Mouse (Mus musculus): ENCODE results near the gene Zfp536. TPM values are rescaled to one million over a fixed set of nuclear protein-coding genes. Genes with fewer than 3 reads are reported as not detected.

Gene Zfp536
- polyA plus RNA-seq, 1 experiment from 2014 or later: 2.8 TPM

GRCm38 (mm10) chr7:37639740-37640397 is 133.6 kb downstream of the Zfp536 start:
- Histone ChIP-seq H3K4me3 (ENCODE audit: low read depth, low read length) (no peak overlapping the region), H3K36me3 (ENCODE audit: control insufficient read depth, insufficient read depth, low read length) (no peaks in the 10 kb centered on the region), H3K9ac (ENCODE audit: low read depth, low read length) (no peak overlapping the region), H3K4me1 (ENCODE audit: control insufficient read depth, insufficient read depth, low read length) (no peaks in the 10 kb centered on the region), H3K9me3 (replicated peaks; ENCODE audit: control insufficient read depth, low read length) (no peaks in the 10 kb centered on the region; the same call in 1 of the 2 replicates), H3K4me2 (no peak overlapping the region), H3K27me3 (ENCODE audit: control insufficient read depth, insufficient read depth, low read length) (no peaks in the 10 kb centered on the region), H3K27ac (ENCODE audit: low read depth, low read length) (no peak overlapping the region)
- 49% methylated on average over 12 of the region's 12 CpGs for WGBS (ENCODE audit: insufficient replicate concordance)
- no peak for ATAC-seq (replicated peaks; ENCODE audit: insufficient number of reproducible peaks, low FRiP score, low TSS enrichment)

- ATAC-seq (replicated peaks; ENCODE audit: insufficient number of reproducible peaks, low FRiP score, low TSS enrichment): no peak
- WGBS (ENCODE audit: insufficient replicate concordance): 67% methylated on average over 5 of the region's 5 CpGs
- Histone ChIP-seq H3K36me3 (ENCODE audit: control insufficient read depth, insufficient read depth, low read length) (no peaks in the 10 kb centered on the region), H3K4me2 (no peak overlapping the region), H3K9me3 (replicated peaks; ENCODE audit: control insufficient read depth, low read length) (no peaks in the 10 kb centered on the region), H3K9ac (ENCODE audit: low read depth, low read length) (no peak overlapping the region), H3K27me3 (ENCODE audit: control insufficient read depth, insufficient read depth, low read length) (no peaks in the 10 kb centered on the region), H3K27ac (ENCODE audit: low read depth, low read length) (no peak overlapping the region), H3K4me1 (ENCODE audit: control insufficient read depth, insufficient read depth, low read length) (no peaks in the 10 kb centered on the region), H3K4me3 (ENCODE audit: low read depth, low read length) (no peak overlapping the region)
Measured at GRCm38 (mm10) chr7:37634812-37635211, 138.6 kb downstream of the Zfp536 start.

- Histone ChIP-seq H3K4me1 (ENCODE audit: control insufficient read depth, insufficient read depth, low read length) (no peaks in the 10 kb centered on the region), H3K4me3 (ENCODE audit: low read depth, low read length) (no peak overlapping the region), H3K9ac (ENCODE audit: low read depth, low read length) (no peak overlapping the region), H3K9me3 (replicated peaks; ENCODE audit: control insufficient read depth, low read length) (no peaks in the 10 kb centered on the region), H3K27me3 (ENCODE audit: control insufficient read depth, insufficient read depth, low read length) (peaks cover 11% of the 10 kb centered on the region), H3K4me2 (no peak overlapping the region), H3K27ac (ENCODE audit: low read depth, low read length) (no peak overlapping the region), H3K36me3 (ENCODE audit: control insufficient read depth, insufficient read depth, low read length) (no peaks in the 10 kb centered on the region)
- no peak for ATAC-seq (replicated peaks; ENCODE audit: insufficient number of reproducible peaks, low FRiP score, low TSS enrichment)
- WGBS (ENCODE audit: insufficient replicate concordance): 86% methylated on average over 7 of the region's 7 CpGs
Measured at GRCm38 (mm10) chr7:37630410-37630809, 143.0 kb downstream of the Zfp536 start.

GRCm38 (mm10) chr7:37627897-37628510 is 145.4 kb downstream of the Zfp536 start:
- Histone ChIP-seq H3K4me3 (ENCODE audit: low read depth, low read length) (no peak overlapping the region), H3K4me1 (ENCODE audit: control insufficient read depth, insufficient read depth, low read length) (no peaks in the 10 kb centered on the region), H3K27ac (ENCODE audit: low read depth, low read length) (no peak overlapping the region), H3K9me3 (replicated peaks; ENCODE audit: control insufficient read depth, low read length) (no peaks in the 10 kb centered on the region), H3K4me2 (no peak overlapping the region), H3K36me3 (ENCODE audit: control insufficient read depth, insufficient read depth, low read length) (no peaks in the 10 kb centered on the region), H3K27me3 (ENCODE audit: control insufficient read depth, insufficient read depth, low read length) (peaks cover 22% of the 10 kb centered on the region), H3K9ac (ENCODE audit: low read depth, low read length) (no peak overlapping the region)
- 70% methylated on average over 6 of the region's 6 CpGs for WGBS (ENCODE audit: insufficient replicate concordance)
- ATAC-seq (replicated peaks; ENCODE audit: insufficient number of reproducible peaks, low FRiP score, low TSS enrichment): no peak

GRCm38 (mm10) chr7:37625758-37626157 is 147.7 kb downstream of the Zfp536 start:
- H3K4me2 ChIP-seq: no peak overlapping the region
- no peaks in the 10 kb centered on the region for H3K4me1 ChIP-seq (ENCODE audit: control insufficient read depth, insufficient read depth, low read length)
- WGBS (ENCODE audit: insufficient replicate concordance): 36% methylated on average over 8 of the region's 8 CpGs
- no peak overlapping the region for H3K9ac ChIP-seq (ENCODE audit: low read depth, low read length)
- H3K9me3 ChIP-seq (replicated peaks; ENCODE audit: control insufficient read depth, low read length): no peaks in the 10 kb centered on the region
- H3K27me3 ChIP-seq (ENCODE audit: control insufficient read depth, insufficient read depth, low read length): peaks cover 22% of the 10 kb centered on the region
- ATAC-seq (replicated peaks; ENCODE audit: insufficient number of reproducible peaks, low FRiP score, low TSS enrichment): no peak
- H3K27ac ChIP-seq (ENCODE audit: low read depth, low read length): no peak overlapping the region
- no peak overlapping the region for H3K4me3 ChIP-seq (ENCODE audit: low read depth, low read length)
- H3K36me3 ChIP-seq (ENCODE audit: control insufficient read depth, insufficient read depth, low read length): no peaks in the 10 kb centered on the region

- Histone ChIP-seq H3K4me1 (ENCODE audit: control insufficient read depth, insufficient read depth, low read length) (no peaks in the 10 kb centered on the region), H3K36me3 (ENCODE audit: control insufficient read depth, insufficient read depth, low read length) (no peaks in the 10 kb centered on the region), H3K27ac (ENCODE audit: low read depth, low read length) (no peak overlapping the region), H3K4me3 (ENCODE audit: low read depth, low read length) (peak overlapping the region; percentile 46), H3K9me3 (replicated peaks; ENCODE audit: control insufficient read depth, low read length) (no peaks in the 10 kb centered on the region), H3K4me2 (peak overlapping the region; percentile 89), H3K9ac (ENCODE audit: low read depth, low read length) (peak overlapping the region; percentile 56; the same call in 1 of the 2 replicates), H3K27me3 (ENCODE audit: control insufficient read depth, insufficient read depth, low read length) (peaks cover 25% of the 10 kb centered on the region)
- ATAC-seq (replicated peaks; ENCODE audit: insufficient number of reproducible peaks, low FRiP score, low TSS enrichment): no peak
- WGBS (ENCODE audit: insufficient replicate concordance): 7% methylated on average over 20 of the region's 20 CpGs
Measured at GRCm38 (mm10) chr7:37624759-37625340, 148.6 kb downstream of the Zfp536 start.

GRCm38 (mm10) chr7:37623903-37624758 is 149.3 kb downstream of the Zfp536 start:
- H3K27ac ChIP-seq (ENCODE audit: low read depth, low read length): no peak overlapping the region
- H3K9ac ChIP-seq (ENCODE audit: low read depth, low read length): peak overlapping the region; percentile 56; the same call in 1 of the 2 replicates
- no peaks in the 10 kb centered on the region for H3K4me1 ChIP-seq (ENCODE audit: control insufficient read depth, insufficient read depth, low read length)
- H3K9me3 ChIP-seq (replicated peaks; ENCODE audit: control insufficient read depth, low read length): no peaks in the 10 kb centered on the region
- 2% methylated on average over 43 of the region's 62 CpGs for WGBS (ENCODE audit: insufficient replicate concordance)
- H3K36me3 ChIP-seq (ENCODE audit: control insufficient read depth, insufficient read depth, low read length): no peaks in the 10 kb centered on the region
- ATAC-seq (replicated peaks; ENCODE audit: insufficient number of reproducible peaks, low FRiP score, low TSS enrichment): no peak
- H3K4me2 ChIP-seq: peak overlapping the region; percentile 89
- H3K4me3 ChIP-seq (ENCODE audit: low read depth, low read length): peak overlapping the region; percentile 46
- peaks cover 25% of the 10 kb centered on the region for H3K27me3 ChIP-seq (ENCODE audit: control insufficient read depth, insufficient read depth, low read length)

GRCm38 (mm10) chr7:37619254-37619653 is 154.2 kb downstream of the Zfp536 start:
- 72% methylated on average over 7 of the region's 7 CpGs for WGBS (ENCODE audit: insufficient replicate concordance)
- ATAC-seq (replicated peaks; ENCODE audit: insufficient number of reproducible peaks, low FRiP score, low TSS enrichment): no peak
- no peaks in the 10 kb centered on the region for H3K36me3 ChIP-seq (ENCODE audit: control insufficient read depth, insufficient read depth, low read length)
- H3K9ac ChIP-seq (ENCODE audit: low read depth, low read length): no peak overlapping the region
- H3K27ac ChIP-seq (ENCODE audit: low read depth, low read length): no peak overlapping the region
- H3K9me3 ChIP-seq (replicated peaks; ENCODE audit: control insufficient read depth, low read length): no peaks in the 10 kb centered on the region
- no peak overlapping the region for H3K4me2 ChIP-seq
- H3K4me3 ChIP-seq (ENCODE audit: low read depth, low read length): no peak overlapping the region
- H3K27me3 ChIP-seq (ENCODE audit: control insufficient read depth, insufficient read depth, low read length): peaks cover 17% of the 10 kb centered on the region
- no peaks in the 10 kb centered on the region for H3K4me1 ChIP-seq (ENCODE audit: control insufficient read depth, insufficient read depth, low read length)
